Mouse (Mus musculus): Measurements from ENCODE around the gene Urm1.

- TF ChIP-seq POLR2A (IDR thresholded peaks at IDR 0.05; ENCODE audit: extremely low read depth, insufficient read depth, low read length) (no peak), CTCF (IDR thresholded peaks at IDR 0.05; ENCODE audit: low read depth, low read length) (no peak)
Observed at GRCm38 (mm10) chr2:29846911-29847310, 27.0 kb downstream of the Urm1 start.

Measured in liver, adult 2 months (tissue).